Comparison of ENCODE assay signal across 8 mouse cellular contexts in the genomic region with DNA sequence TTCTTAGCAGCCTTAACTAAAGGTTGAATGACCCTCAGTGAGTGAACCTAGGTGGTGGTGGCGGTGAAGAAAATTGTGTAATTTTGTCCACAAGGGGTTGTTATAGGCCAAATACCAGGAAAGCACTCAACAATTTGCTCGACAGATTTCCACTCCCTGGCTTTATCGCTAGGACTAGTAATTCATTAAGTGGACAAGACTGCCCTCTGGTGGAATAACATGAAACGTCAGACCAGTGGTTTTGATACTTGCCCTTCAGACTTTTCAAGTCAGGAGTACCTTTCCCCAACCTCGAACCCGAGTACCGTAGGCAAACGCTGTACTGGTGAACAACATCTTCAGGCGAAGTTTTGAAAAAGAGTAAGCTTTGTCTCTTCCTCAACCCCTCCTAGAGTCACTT. TPM values are rescaled to one million over a fixed set of nuclear protein-coding genes. Genes with fewer than 3 reads are reported as not detected.
DNase-seq lines count a peak whose midpoint lies in the region; ATAC-seq and TF ChIP-seq lines count a peak whose summit lies in the region.
"Had no signal": no experiment of that assay in that cellular context is flagged by ENCODE, and none has a peak within 500 bp of the region (broad histone marks: within the 10 kb centered on the region; RNA-seq: fewer than 3 reads in every experiment).

No protein-coding gene starts in this region.

- DNase-seq in NIH3T3 (ENCODE audit: low read depth) = peak; percentile 95
- peak; percentile 88 for DNase-seq in cerebellum, adult 9-10 months
- peak; percentile 95 for DNase-seq in forelimb bud, embryonic 11.5 days (ENCODE audit: low read depth, low spot score)
- DNase-seq in hindbrain, postnatal 0 days (ENCODE audit: low spot score) = peak; percentile 96
- DNase-seq in layer of hippocampus, postnatal 25 days (ENCODE audit: extremely low spot score in 1 of 2, low spot score in 1 of 2) = peak; percentile 45 to 75
- peak; percentile 87 for DNase-seq in lung, postnatal 25 days (ENCODE audit: low spot score)
- DNase-seq in right cerebral cortex, adult 2 months (ENCODE audit: low spot score in 2 of 2) = peak; percentile 84 to 86

- TF ChIP-seq CTCF in hindbrain, postnatal 0 days (IDR thresholded peaks at IDR 0.05; ENCODE audit: low read depth) = peak; percentile 81

- no peaks in the 10 kb centered on the region for H3K9me3 ChIP-seq in hindbrain, postnatal 0 days (ENCODE audit: low read length)

- peak overlapping the region; percentile 19; the same call in 1 of the 2 replicates for H3K4me3 ChIP-seq in hindbrain, postnatal 0 days (ENCODE audit: low read length)

- H3K27me3 ChIP-seq in hindbrain, postnatal 0 days (ENCODE audit: insufficient read depth, low read length) = no peaks in the 10 kb centered on the region

- H3K36me3 ChIP-seq in hindbrain, postnatal 0 days (ENCODE audit: insufficient read depth, low read length) = no peaks in the 10 kb centered on the region

- under 1% methylated on average over 9 of the region's 9 CpGs for WGBS in hindbrain, postnatal 0 days

- peak overlapping the region; percentile 65; the same call in 1 of the 2 replicates for H3K27ac ChIP-seq in hindbrain, postnatal 0 days
- H3K27ac ChIP-seq: macrophage had no signal

- no peak overlapping the region for H3K9ac ChIP-seq in hindbrain, postnatal 0 days (replicated peaks; ENCODE audit: low read length)

- H3K4me2 ChIP-seq in hindbrain, postnatal 0 days (ENCODE audit: low read depth, low read length) = peak overlapping the region; percentile 50

- ATAC-seq in hindbrain, postnatal 0 days = peak; percentile 36

- peaks cover 20% of the 10 kb centered on the region for H3K4me1 ChIP-seq in hindbrain, postnatal 0 days (ENCODE audit: insufficient read depth, low read length)

RNA-seq across cellular contexts. Expression of a gene that starts 3.9 kb away (rescaled TPM):
- total RNA-seq in hindbrain, postnatal 0 days (2014; rRNA removed) = 15.9 and 18.8 TPM in 2 replicates
- polyA plus RNA-seq in hindbrain, postnatal 0 days (2015; fragmentation: Nextera tagmentation; extraction: Ambion mirVana) = 6.7 and 7.6 TPM in 2 replicates
- 10 to 100 TPM; 20.9 to 21.4 TPM for total RNA-seq in layer of hippocampus, postnatal 25 days (2021)

RNA-seq across cellular contexts. Expression of a gene that starts 5.4 kb away (rescaled TPM):
- 35.2 and 40.9 TPM in 2 replicates for total RNA-seq in hindbrain, postnatal 0 days (2014; rRNA removed)
- polyA plus RNA-seq in hindbrain, postnatal 0 days (2015; fragmentation: Nextera tagmentation; extraction: Ambion mirVana) = 417 and 436 TPM in 2 replicates
- 10 to 100 TPM; 76.6 to 84.7 TPM for total RNA-seq in layer of hippocampus, postnatal 25 days (2021)

RNA-seq across cellular contexts. Expression of a gene that starts 27.3 kb away (rescaled TPM):
- 22.6 and 24.8 TPM in 2 replicates for total RNA-seq in hindbrain, postnatal 0 days (2014; rRNA removed)
- 21.0 and 29.2 TPM in 2 replicates for polyA plus RNA-seq in hindbrain, postnatal 0 days (2015; fragmentation: Nextera tagmentation; extraction: Ambion mirVana)
- total RNA-seq in layer of hippocampus, postnatal 25 days (2021) = 1 to 10 TPM; 5.8 to 6.6 TPM

RNA-seq across cellular contexts. Expression of a gene that starts 28.4 kb away (rescaled TPM):
- 70.9 and 97.6 TPM in 2 replicates for total RNA-seq in hindbrain, postnatal 0 days (2014; rRNA removed)
- 292 and 298 TPM in 2 replicates for polyA plus RNA-seq in hindbrain, postnatal 0 days (2015; fragmentation: Nextera tagmentation; extraction: Ambion mirVana)
- 100 to 1,000 TPM in 1 of 2 experiments, 10 to 100 TPM in 1; 86.8 to 102 TPM for total RNA-seq in layer of hippocampus, postnatal 25 days (2021)

RNA-seq across cellular contexts. Expression of a gene that starts 38.2 kb away (rescaled TPM):
- total RNA-seq in hindbrain, postnatal 0 days (2014; rRNA removed) = 29.0 and 30.6 TPM in 2 replicates
- polyA plus RNA-seq in hindbrain, postnatal 0 days (2015; fragmentation: Nextera tagmentation; extraction: Ambion mirVana) = 15.1 and 16.9 TPM in 2 replicates
- 10 to 100 TPM; 25.6 to 30.7 TPM for total RNA-seq in layer of hippocampus, postnatal 25 days (2021)
- polyA plus RNA-seq: macrophage had no signal

Comparison
In these comparisons a context has a peak if more than half of its experiments do, and no peak if none do; other contexts are left out.
1. Peak in every context shown above with its lines: DNase-seq, ATAC-seq, H3K4me3 ChIP-seq and H3K27ac ChIP-seq.